Mouse (Mus musculus) small intestine, adult 2 months (tissue): ENCODE results near the gene Nrd1.

Experiments used
- CTCF ChIP-seq: fragments of 200-500 bp; IDR thresholded peaks from 2 replicates; pipeline ENCODE4 v1.5.1; 2012; ENCODE audit warnings: low read depth, mild to moderate bottlenecking, control low read depth, inconsistent platforms, low read length, moderate library complexity, mixed read lengths; ENCODE audit not compliant: insufficient replicate concordance, insufficient read length; ENCODE audit errors: extremely low read depth
- POLR2A ChIP-seq: fragments of 200-500 bp; IDR thresholded peaks from 2 replicates; pipeline ENCODE4 v1.6.1; 2012; ENCODE audit warnings: low read depth, mild to moderate bottlenecking, control low read depth, inconsistent platforms, low read length, moderate library complexity

DNA sequence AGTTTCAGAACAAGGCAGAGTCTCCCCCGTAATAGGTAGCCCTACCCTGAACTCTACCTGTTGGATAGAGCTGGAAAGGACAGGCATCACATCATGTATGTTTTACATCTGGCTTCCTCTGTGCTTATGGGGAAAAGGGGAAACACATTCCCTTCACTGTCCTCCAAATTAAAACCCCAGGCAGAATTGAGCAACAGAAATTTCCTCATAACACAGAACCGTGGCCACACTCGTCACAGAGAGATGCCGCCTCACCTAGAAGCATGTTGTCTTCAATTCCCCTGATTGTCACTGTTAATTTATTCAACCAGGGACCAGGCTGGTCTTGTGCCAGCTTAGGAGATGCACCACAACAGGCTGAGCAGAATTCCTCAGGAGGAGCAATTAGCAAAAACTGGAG, 48.8 kb upstream of the Nrd1 start:
- TF ChIP-seq POLR2A: no peak
- TF ChIP-seq CTCF: no peak
